Mouse (Mus musculus): Measurements from ENCODE around the gene 4930451I11Rik. TPM values are rescaled to one million over a fixed set of nuclear protein-coding genes. Genes with fewer than 3 reads are reported as not detected.
A peak's percentile ranks its signal among the peaks of the same experiment; 100 is the strongest.

4930451I11Rik gene
- total and polyA plus RNA-seq, 2 experiments = not detected

DNA sequence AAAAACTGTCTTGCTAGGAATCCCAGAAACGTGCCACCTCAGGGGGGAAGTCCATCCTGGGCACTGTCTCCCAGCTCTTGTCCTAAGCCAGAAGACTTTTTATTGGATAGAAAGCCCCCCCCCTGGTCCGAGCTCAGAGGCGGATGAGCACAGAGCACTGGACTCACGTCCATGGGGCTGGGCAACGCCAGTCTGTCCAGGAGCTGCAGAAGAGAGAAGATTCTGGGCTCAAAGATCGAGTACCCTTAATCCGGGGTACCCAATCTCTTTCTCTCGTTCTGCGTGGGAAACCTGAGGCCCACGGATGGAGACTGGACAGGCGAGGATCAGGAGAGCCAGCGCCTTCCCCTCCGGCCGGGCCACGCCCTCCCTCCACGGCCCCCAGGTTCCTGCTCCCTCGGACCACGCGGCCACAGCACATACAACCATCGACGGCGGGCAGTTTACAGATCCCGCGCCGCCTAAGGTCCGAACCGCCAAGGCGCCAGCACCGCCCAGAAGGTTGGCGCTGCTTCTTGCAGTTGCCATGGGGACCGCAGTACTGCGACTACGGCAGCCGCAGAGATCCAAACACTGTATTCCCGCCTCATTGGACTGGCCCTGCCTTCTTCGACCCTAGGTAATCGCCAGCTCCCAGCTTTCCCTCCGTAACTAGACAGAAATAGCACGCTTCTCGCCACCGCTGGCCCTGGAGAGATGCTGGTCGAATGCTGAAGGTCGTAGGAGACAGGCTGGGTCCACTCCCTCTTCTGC lies 22.6 kb downstream of the 4930451I11Rik start:
- DNase-seq (ENCODE audit: extremely low read depth, low read depth, low spot score) = peak; percentile 84
- Histone ChIP-seq H3K36me3 (ENCODE audit: control insufficient read depth, insufficient read depth, low read length) (no peaks in the 10 kb centered on the region), H3K9ac (ENCODE audit: low read depth, low read length) (peak overlapping the region; percentile 68), H3K4me1 (ENCODE audit: control insufficient read depth, insufficient read depth, low read length) (no peaks in the 10 kb centered on the region), H3K79me2 (ENCODE audit: control insufficient read depth, insufficient read depth, low read length) (no peaks in the 10 kb centered on the region), H3K27me3 (ENCODE audit: control insufficient read depth, insufficient read depth, low read length) (no peaks in the 10 kb centered on the region), H3K4me3 (ENCODE audit: insufficient read depth, low read depth, low read length) (peak overlapping the region; percentile 66), H3K27ac (replicated peaks; ENCODE audit: insufficient read depth, low read depth, low read length) (no peak overlapping the region)
- WGBS = 3% methylated on average over 43 of the region's 43 CpGs
- TF ChIP-seq CTCF (IDR thresholded peaks at IDR 0.05; ENCODE audit: low read depth, low read length) (no peak), POLR2A (IDR thresholded peaks at IDR 0.05; ENCODE audit: extremely low read depth, insufficient read depth, low read length) (no peak)

DNA sequence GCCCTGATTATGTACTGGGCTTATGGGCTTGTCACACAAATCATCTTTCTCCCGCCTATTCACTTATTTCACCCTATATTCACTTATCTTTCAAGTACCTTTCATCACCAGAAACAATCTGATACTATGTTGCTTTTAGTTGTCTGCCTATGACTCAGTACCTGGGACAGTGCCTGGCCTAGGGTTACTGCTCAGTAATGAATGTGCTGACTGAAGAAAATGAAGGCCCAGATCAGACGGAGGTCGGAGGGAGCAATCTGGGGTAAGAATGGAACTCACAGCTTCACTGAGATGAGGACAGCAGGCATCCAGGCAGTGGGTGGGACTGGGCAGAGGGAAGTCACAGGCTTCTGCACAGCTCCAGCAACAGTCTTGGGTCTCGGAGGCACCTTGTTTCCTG lies 24.0 kb downstream of the 4930451I11Rik start:
- no peak overlapping the region for H3K9ac ChIP-seq (ENCODE audit: low read depth, low read length)

DNA sequence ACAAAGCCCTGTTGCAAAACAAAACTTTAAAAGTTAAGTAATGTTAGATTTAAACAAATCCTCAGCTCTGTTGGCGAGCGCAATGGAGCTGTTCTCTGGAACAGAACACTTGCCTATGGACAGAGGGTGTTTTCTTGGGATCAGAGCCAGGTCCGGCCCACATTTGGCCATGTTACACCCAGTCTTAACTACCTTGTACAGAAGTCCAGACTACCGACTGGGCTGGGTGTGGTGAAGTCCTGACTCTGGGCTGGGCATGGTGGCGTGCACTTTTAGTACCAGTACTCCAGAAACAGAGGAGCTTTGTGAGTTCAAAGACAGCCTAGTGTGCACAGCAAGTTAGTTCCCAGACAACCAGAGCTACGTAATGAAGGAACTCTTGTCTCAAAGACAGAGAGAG lies 24.5 kb downstream of the 4930451I11Rik start:
- Histone ChIP-seq H3K79me2 (ENCODE audit: control insufficient read depth, insufficient read depth, low read length) (no peaks in the 10 kb centered on the region), H3K4me3 (ENCODE audit: insufficient read depth, low read depth, low read length) (no peak overlapping the region), H3K36me3 (ENCODE audit: control insufficient read depth, insufficient read depth, low read length) (no peaks in the 10 kb centered on the region), H3K27me3 (ENCODE audit: control insufficient read depth, insufficient read depth, low read length) (no peaks in the 10 kb centered on the region), H3K27ac (replicated peaks; ENCODE audit: insufficient read depth, low read depth, low read length) (no peak overlapping the region), H3K9ac (ENCODE audit: low read depth, low read length) (no peak overlapping the region), H3K4me1 (ENCODE audit: control insufficient read depth, insufficient read depth, low read length) (no peaks in the 10 kb centered on the region)
- TF ChIP-seq POLR2A (IDR thresholded peaks at IDR 0.05; ENCODE audit: extremely low read depth, insufficient read depth, low read length) = no peak
- no peak for TF ChIP-seq CTCF (IDR thresholded peaks at IDR 0.05; ENCODE audit: low read depth, low read length)
- 43% methylated on average over 6 of the region's 6 CpGs for WGBS
- DNase-seq (ENCODE audit: extremely low read depth, low read depth, low spot score) = peak; percentile 73

More for the DNA sequence above, 24.0 kb downstream of the 4930451I11Rik start:
- TF ChIP-seq CTCF (IDR thresholded peaks at IDR 0.05; ENCODE audit: low read depth, low read length) (no peak), POLR2A (IDR thresholded peaks at IDR 0.05; ENCODE audit: extremely low read depth, insufficient read depth, low read length) (no peak)
- no peaks in the 10 kb centered on the region for H3K79me2 ChIP-seq (ENCODE audit: control insufficient read depth, insufficient read depth, low read length)
- no peaks in the 10 kb centered on the region for H3K4me1 ChIP-seq (ENCODE audit: control insufficient read depth, insufficient read depth, low read length)
- WGBS = 80% methylated on average over 4 of the region's 4 CpGs
- H3K4me3 ChIP-seq (ENCODE audit: insufficient read depth, low read depth, low read length) = no peak overlapping the region
- H3K36me3 ChIP-seq (ENCODE audit: control insufficient read depth, insufficient read depth, low read length) = no peaks in the 10 kb centered on the region
- H3K27ac ChIP-seq (replicated peaks; ENCODE audit: insufficient read depth, low read depth, low read length) = no peak overlapping the region
- no peak for DNase-seq (ENCODE audit: extremely low read depth, low read depth, low spot score)
- H3K27me3 ChIP-seq (ENCODE audit: control insufficient read depth, insufficient read depth, low read length) = no peaks in the 10 kb centered on the region

DNA sequence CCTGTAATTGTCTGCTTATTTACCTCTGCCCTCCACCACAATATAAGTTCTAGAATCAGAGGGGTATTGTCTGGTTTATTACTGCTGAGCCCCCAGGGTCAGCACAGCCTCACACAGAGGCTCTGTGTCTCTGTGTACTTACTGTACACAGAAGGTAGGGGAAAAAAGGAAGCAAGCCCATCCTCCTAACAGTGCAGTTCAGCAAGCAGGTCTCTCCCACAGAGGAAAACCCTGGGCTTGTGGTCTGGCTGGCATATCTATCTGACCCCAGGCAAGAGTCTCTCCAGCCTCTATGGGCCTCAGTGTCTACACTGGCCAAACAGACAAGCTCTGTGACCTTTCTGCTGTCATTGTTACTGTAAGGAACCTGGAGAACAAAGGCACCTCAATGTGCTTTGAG lies 27.7 kb downstream of the 4930451I11Rik start:
- no peak for TF ChIP-seq POLR2A (IDR thresholded peaks at IDR 0.05; ENCODE audit: extremely low read depth, insufficient read depth, low read length)
- TF ChIP-seq CTCF (IDR thresholded peaks at IDR 0.05; ENCODE audit: low read depth, low read length) = no peak
- no peaks in the 10 kb centered on the region for H3K36me3 ChIP-seq (ENCODE audit: control insufficient read depth, insufficient read depth, low read length)
- DNase-seq (ENCODE audit: extremely low read depth, low read depth, low spot score) = no peak

DNA sequence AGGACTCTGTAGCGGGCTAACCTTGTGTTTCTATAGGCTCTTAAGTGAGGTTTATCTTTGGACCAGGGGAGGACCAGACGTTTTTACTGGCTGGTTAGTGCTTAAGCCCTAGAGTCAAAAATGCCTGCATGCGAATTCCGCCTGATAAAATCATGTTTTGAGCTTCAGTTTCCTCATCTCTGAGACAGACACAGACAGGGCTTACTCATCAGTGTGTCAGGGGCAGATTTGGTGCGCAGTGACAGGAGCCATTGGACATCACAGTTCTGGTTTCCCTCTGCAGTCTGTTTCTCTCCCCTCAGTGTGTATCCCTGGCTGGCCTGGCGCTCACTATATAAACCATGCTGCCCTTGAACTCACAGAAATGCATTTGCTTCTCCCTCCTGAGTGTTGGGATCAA lies 28.3 kb downstream of the 4930451I11Rik start:
- TF ChIP-seq POLR2A (IDR thresholded peaks at IDR 0.05; ENCODE audit: extremely low read depth, insufficient read depth, low read length) (no peak), CTCF (IDR thresholded peaks at IDR 0.05; ENCODE audit: low read depth, low read length) (no peak)
- Histone ChIP-seq H3K27me3 (ENCODE audit: control insufficient read depth, insufficient read depth, low read length) (no peaks in the 10 kb centered on the region), H3K4me1 (ENCODE audit: control insufficient read depth, insufficient read depth, low read length) (no peaks in the 10 kb centered on the region), H3K9ac (ENCODE audit: low read depth, low read length) (no peak overlapping the region), H3K36me3 (ENCODE audit: control insufficient read depth, insufficient read depth, low read length) (no peaks in the 10 kb centered on the region), H3K79me2 (ENCODE audit: control insufficient read depth, insufficient read depth, low read length) (peaks cover 3% of the 10 kb centered on the region; the same call in 1 of the 2 replicates), H3K4me3 (ENCODE audit: insufficient read depth, low read depth, low read length) (no peak overlapping the region), H3K27ac (replicated peaks; ENCODE audit: insufficient read depth, low read depth, low read length) (no peak overlapping the region)
- DNase-seq (ENCODE audit: extremely low read depth, low read depth, low spot score) = no peak
- WGBS = 90% methylated on average over 6 of the region's 6 CpGs

More for the DNA sequence above, 27.7 kb downstream of the 4930451I11Rik start:
- H3K27me3 ChIP-seq (ENCODE audit: control insufficient read depth, insufficient read depth, low read length) = no peaks in the 10 kb centered on the region
- no peak overlapping the region for H3K27ac ChIP-seq (replicated peaks; ENCODE audit: insufficient read depth, low read depth, low read length)
- H3K4me3 ChIP-seq (ENCODE audit: insufficient read depth, low read depth, low read length) = no peak overlapping the region
- no peaks in the 10 kb centered on the region for H3K4me1 ChIP-seq (ENCODE audit: control insufficient read depth, insufficient read depth, low read length)
- H3K79me2 ChIP-seq (ENCODE audit: control insufficient read depth, insufficient read depth, low read length) = peaks cover 1% of the 10 kb centered on the region; the same call in 1 of the 2 replicates
- H3K9ac ChIP-seq (ENCODE audit: low read depth, low read length) = no peak overlapping the region
